28 mouse cellular contexts compared by ENCODE assay signal in genomic region chr2:105702586-105702985, GRCm38 (mm10). TPM values are rescaled to one million over a fixed set of nuclear protein-coding genes. Genes with fewer than 3 reads are reported as not detected.
DNase-seq lines count a peak whose midpoint lies in the region; ATAC-seq and TF ChIP-seq lines count a peak whose summit lies in the region.
"Had no signal": no experiment of that assay in that cellular context is flagged by ENCODE, and none has a peak within 500 bp of the region (broad histone marks: within the 10 kb centered on the region; RNA-seq: fewer than 3 reads in every experiment).

No protein-coding gene starts in this region.

- no peaks in the 10 kb centered on the region for H3K9me3 ChIP-seq in intestine, embryonic 16.5 days (ENCODE audit: control insufficient read depth, low read length)
- H3K9me3 ChIP-seq: embryonic facial prominence, embryonic 12.5 days; embryonic facial prominence, embryonic 15.5 days; heart, embryonic 13.5 days had no signal

- no peak overlapping the region for H3K4me2 ChIP-seq in intestine, embryonic 16.5 days (ENCODE audit: low read depth, low read length)
- H3K4me2 ChIP-seq: embryonic facial prominence, embryonic 12.5 days; embryonic facial prominence, embryonic 15.5 days; heart, embryonic 13.5 days; hindbrain, embryonic 14.5 days had no signal

- H3K27ac ChIP-seq in left cerebral cortex, adult 2 months = no peak overlapping the region
- H3K27ac ChIP-seq in intestine, embryonic 16.5 days (ENCODE audit: low read length) = no peak overlapping the region
- H3K27ac ChIP-seq: embryonic facial prominence, embryonic 12.5 days; embryonic facial prominence, embryonic 15.5 days; gastrocnemius, adult 2 months; heart, embryonic 13.5 days; hindbrain, embryonic 14.5 days; hindbrain, postnatal 0 days had no signal

- no peak overlapping the region for H3K9ac ChIP-seq in intestine, embryonic 16.5 days (ENCODE audit: low read depth, low read length)
- H3K9ac ChIP-seq: embryonic facial prominence, embryonic 12.5 days; embryonic facial prominence, embryonic 15.5 days; forebrain, postnatal 0 days; heart, embryonic 13.5 days; hindbrain, embryonic 14.5 days had no signal

- peak; percentile 76 to 82 for DNase-seq in cerebellum, postnatal 14 days
- no peak for DNase-seq in cerebellum, adult 11-12 months
- peak; percentile 69 for DNase-seq in left cerebral cortex, postnatal 4 days
- no peak for DNase-seq in left cerebral cortex, adult 2 months (ENCODE audit: extremely low spot score in 1 of 2, low spot score in 2 of 2)
- peak; percentile 53 for DNase-seq in Muller cell, postnatal 12 days (ENCODE audit: inconsistent ontology term)
- DNase-seq: adrenal gland, adult 8-10 months; adrenal gland, postnatal 25 days; cerebellum, adult 9-10 months; forebrain, postnatal 0 days; gastrocnemius, adult 2 months; gastrocnemius, postnatal 14 days; heart, adult 18-20 months; heart, postnatal 14 days; heart, postnatal 4 days had no signal

- ATAC-seq in intestine, embryonic 16.5 days = no peak
- ATAC-seq: activated CD4-positive, CD25-positive, alpha-beta regulatory T cell, adult 4 months; CD4-positive, CD25-positive, alpha-beta regulatory T cell, adult 4 months; forebrain, embryonic 14.5 days; forebrain, postnatal 0 days; hindbrain, postnatal 0 days; inflammation-experienced regulatory T-cells, adult 6 months; intestine, postnatal 0 days had no signal

- no peaks in the 10 kb centered on the region for H3K36me3 ChIP-seq in intestine, embryonic 16.5 days (ENCODE audit: control insufficient read depth, insufficient read depth, low read length)
- H3K36me3 ChIP-seq: embryonic facial prominence, embryonic 12.5 days; embryonic facial prominence, embryonic 15.5 days had no signal

- no peak overlapping the region for H3K4me3 ChIP-seq in left cerebral cortex, adult 2 months
- no peak overlapping the region for H3K4me3 ChIP-seq in intestine, embryonic 16.5 days (ENCODE audit: low read length)
- H3K4me3 ChIP-seq: embryonic facial prominence, embryonic 12.5 days; embryonic facial prominence, embryonic 15.5 days; gastrocnemius, adult 2 months; heart, embryonic 13.5 days had no signal

- no peaks in the 10 kb centered on the region for H3K4me1 ChIP-seq in intestine, embryonic 16.5 days (ENCODE audit: control insufficient read depth, insufficient read depth, low read length)
- H3K4me1 ChIP-seq: embryonic facial prominence, embryonic 12.5 days; embryonic facial prominence, embryonic 15.5 days; heart, embryonic 13.5 days had no signal

- TF ChIP-seq CTCF in left cerebral cortex, adult 2 months (IDR thresholded peaks at IDR 0.05) = no peak

- H3K27me3 ChIP-seq in intestine, embryonic 16.5 days (replicated peaks; ENCODE audit: control insufficient read depth, insufficient read depth, low read length) = no peaks in the 10 kb centered on the region
- H3K27me3 ChIP-seq: embryonic facial prominence, embryonic 12.5 days; embryonic facial prominence, embryonic 15.5 days had no signal

- intact Hi-C loops in left cerebral cortex, postnatal 4 days (cut with DNase I) = no loop called here
- intact Hi-C loops in left cerebral cortex, adult 2 months (cut with DNase I) = no loop called here

- WGBS in intestine, embryonic 16.5 days = 66% methylated on average over 10 of the region's 10 CpGs

RNA-seq across cellular contexts. Expression of gene Pax6, which starts 33.9 kb away (rescaled TPM):
- 10 to 100 TPM; 11.5 to 13.9 TPM for total RNA-seq in left cerebral cortex, postnatal 4 days (2021)
- total RNA-seq in left cerebral cortex, adult 2 months (2021) = 10 to 100 TPM in 1 of 2 experiments, 1 to 10 TPM in 1; 8.2 to 11.7 TPM
- polyA plus RNA-seq in intestine, embryonic 16.5 days (2015; fragmentation: Nextera tagmentation; extraction: Ambion mirVana) = 1.2 and 1.8 TPM in 2 replicates
- total RNA-seq: adrenal gland, adult 8-10 months; adrenal gland, postnatal 25 days; common myeloid progenitor, adult 5-6 weeks; gastrocnemius, adult 2 months; gastrocnemius, postnatal 4 days; heart, adult 18-20 months; heart, postnatal 14 days had no signal
- polyA plus RNA-seq: heart, embryonic 16.5 days had no signal

Comparison
In these comparisons a context has a peak if more than half of its experiments do, and no peak if none do; other contexts are left out.
1. DNase-seq: peak in cerebellum, postnatal 14 days (2 of 2), left cerebral cortex, postnatal 4 days (single experiment) and Muller cell, postnatal 12 days (single experiment); none in cerebellum, adult 11-12 months (single experiment) and left cerebral cortex, adult 2 months (0 of 2).